Mouse (Mus musculus) kidney, embryonic 15.5 days (tissue): ENCODE data around the gene Klk15. TPM values are rescaled to one million over a fixed set of nuclear protein-coding genes. Genes with fewer than 3 reads are reported as not detected.

Experiments used
- ATAC-seq: fragments of 200-750 bp; cut with Nextera tagmentation; replicated peaks from 2 replicates; pipeline ENCODE4 v1.8.0; 2017; ENCODE audit warnings: moderate TSS enrichment; ENCODE audit not compliant: low FRiP score
- H3K27ac ChIP-seq: fragments of 300-500 bp; sonication (generic); 2 replicates; pipeline ENCODE4 v1.5.1; 2015; ENCODE audit warnings: mild to moderate bottlenecking, inconsistent platforms
- H3K27me3 ChIP-seq: fragments of 300-500 bp; sonication (generic); 2 replicates; pipeline ENCODE4 v1.6.1; 2015; ENCODE audit warnings: inconsistent platforms
- H3K36me3 ChIP-seq: fragments of 300-500 bp; sonication (generic); 2 replicates; pipeline ENCODE4 v1.6.1; 2015; ENCODE audit warnings: inconsistent platforms
- H3K4me1 ChIP-seq: fragments of 300-500 bp; sonication (generic); 2 replicates; pipeline ENCODE4 v1.6.1; 2015; ENCODE audit warnings: inconsistent platforms
- H3K4me2 ChIP-seq: fragments of 300-500 bp; sonication (generic); 2 replicates; pipeline ENCODE4 v1.6.1; 2015; ENCODE audit warnings: moderate library complexity, mild to moderate bottlenecking, inconsistent platforms
- H3K4me3 ChIP-seq: fragments of 300-500 bp; sonication (generic); replicated peaks from 2 replicates; pipeline ENCODE4 v1.5.1; 2015; ENCODE audit warnings: mild to moderate bottlenecking, inconsistent platforms
- H3K9ac ChIP-seq: fragments of 300-500 bp; sonication (generic); 2 replicates; pipeline ENCODE4 v1.6.1; 2015; ENCODE audit warnings: mild to moderate bottlenecking, inconsistent platforms
- H3K9me3 ChIP-seq: fragments of 300-500 bp; sonication (generic); replicated peaks from 2 replicates; pipeline ENCODE4 v1.6.1; 2016; ENCODE audit warnings: inconsistent platforms
- WGBS: fragments of 180-500 bp; shearing (Covaris S2); methylation state at CpG from one replicate; pipeline ENCODE4 v1.1.7; 2015; ENCODE audit warnings: mixed read lengths; 5-methylcytosine and 5-hydroxymethylcytosine counted together
- polyA plus RNA-seq: library from polyadenylated mRNA; unstranded; fragments of >200 nt; fragmentation: Nextera tagmentation; extraction: Ambion mirVana; gene quantifications from 2 replicates; pipeline ENCODE4 v1.2.1, GENCODE M21; 2015

Gene Klk15
- not detected in 2 replicates for polyA plus RNA-seq

- ATAC-seq: no peak
- WGBS: 87% methylated on average over 3 of the region's 3 CpGs
- Histone ChIP-seq H3K9me3 (no peaks in the 10 kb centered on the region), H3K4me2 (no peak within 1 kb of the TSS), H3K27ac (no peak within 1 kb of the TSS), H3K4me3 (no peak within 1 kb of the TSS), H3K9ac (no peak within 1 kb of the TSS), H3K36me3 (no peaks in the 10 kb centered on the region), H3K4me1 (0 out of 2 replicates have a peak, but pooled peaks cover 5% of the 10 kb centered on the region), H3K27me3 (no peaks in the 10 kb centered on the region)
These were observed at the start of gene Klk15 for GRCm38 (mm10) chr7:43933440-43933839. TSS of gene Klk15 (plus strand) at chr7:43933740.

- H3K4me2 ChIP-seq: no peak overlapping the region
- H3K27me3 ChIP-seq: no peaks in the 10 kb centered on the region
- no peaks in the 10 kb centered on the region for H3K9me3 ChIP-seq
- WGBS: 51% methylated on average over 5 of the region's 5 CpGs
- ATAC-seq: no peak
- no peak overlapping the region for H3K4me3 ChIP-seq
- no peaks in the 10 kb centered on the region for H3K36me3 ChIP-seq
- H3K9ac ChIP-seq: no peak overlapping the region
- no peaks in the 10 kb centered on the region for H3K4me1 ChIP-seq
- no peak overlapping the region for H3K27ac ChIP-seq
These were observed 42.2 kb upstream of the Klk15 start for GRCm38 (mm10) chr7:43891365-43891764.

GRCm38 (mm10) chr7:43891788-43892187 is 41.8 kb upstream of the Klk15 start:
- Histone ChIP-seq H3K4me3 (no peak overlapping the region), H3K27me3 (no peaks in the 10 kb centered on the region), H3K36me3 (no peaks in the 10 kb centered on the region), H3K9me3 (no peaks in the 10 kb centered on the region), H3K4me2 (no peak overlapping the region), H3K4me1 (no peaks in the 10 kb centered on the region), H3K9ac (no peak overlapping the region), H3K27ac (no peak overlapping the region)
- ATAC-seq: no peak
- WGBS: 50% methylated on average over 3 of the region's 3 CpGs

- Histone ChIP-seq H3K27me3 (no peaks in the 10 kb centered on the region), H3K27ac (no peak overlapping the region), H3K4me2 (no peak overlapping the region), H3K36me3 (no peaks in the 10 kb centered on the region), H3K4me1 (no peaks in the 10 kb centered on the region), H3K9ac (no peak overlapping the region), H3K9me3 (no peaks in the 10 kb centered on the region), H3K4me3 (no peak overlapping the region)
- peak; percentile 97 for ATAC-seq
- WGBS: 5% methylated on average over 1 of the region's 1 CpGs
These were observed 38.7 kb upstream of the Klk15 start for GRCm38 (mm10) chr7:43894836-43895235.

GRCm38 (mm10) chr7:43914821-43915220 is 18.7 kb upstream of the Klk15 start:
- H3K9me3 ChIP-seq: no peaks in the 10 kb centered on the region
- H3K4me1 ChIP-seq: 0 out of 2 replicates have a peak, but pooled peaks cover 3% of the 10 kb centered on the region
- H3K4me2 ChIP-seq: no peak overlapping the region
- H3K36me3 ChIP-seq: no peaks in the 10 kb centered on the region
- no peak overlapping the region for H3K4me3 ChIP-seq
- no peak overlapping the region for H3K27ac ChIP-seq
- H3K27me3 ChIP-seq: no peaks in the 10 kb centered on the region
- no peak for ATAC-seq
- 64% methylated on average over 9 of the region's 9 CpGs for WGBS
- no peak overlapping the region for H3K9ac ChIP-seq

GRCm38 (mm10) chr7:43918426-43918825 is 15.1 kb upstream of the Klk15 start:
- no peaks in the 10 kb centered on the region for H3K27me3 ChIP-seq
- no peak for ATAC-seq
- 0 out of 2 replicates have a peak, but pooled peaks cover 3% of the 10 kb centered on the region for H3K4me1 ChIP-seq
- H3K36me3 ChIP-seq: no peaks in the 10 kb centered on the region
- H3K4me3 ChIP-seq: no peak overlapping the region
- H3K4me2 ChIP-seq: no peak overlapping the region
- no peak overlapping the region for H3K27ac ChIP-seq
- no peak overlapping the region for H3K9ac ChIP-seq
- H3K9me3 ChIP-seq: no peaks in the 10 kb centered on the region
- 71% methylated on average over 13 of the region's 13 CpGs for WGBS

GRCm38 (mm10) chr7:43918871-43919270 is 14.7 kb upstream of the Klk15 start:
- no peak overlapping the region for H3K27ac ChIP-seq
- 74% methylated on average over 8 of the region's 8 CpGs for WGBS
- no peak for ATAC-seq

GRCm38 (mm10) chr7:43919559-43920451 is 13.7 kb upstream of the Klk15 start:
- Histone ChIP-seq H3K27ac (no peak overlapping the region), H3K9me3 (no peaks in the 10 kb centered on the region), H3K36me3 (no peaks in the 10 kb centered on the region), H3K4me3 (no peak overlapping the region), H3K4me2 (no peak overlapping the region), H3K27me3 (no peaks in the 10 kb centered on the region), H3K9ac (no peak overlapping the region), H3K4me1 (0 out of 2 replicates have a peak, but pooled peaks cover 3% of the 10 kb centered on the region)
- 30% methylated on average over 14 of the region's 14 CpGs for WGBS
- ATAC-seq: peak; percentile 89

More at GRCm38 (mm10) chr7:43918871-43919270, 14.7 kb upstream of the Klk15 start:
- no peaks in the 10 kb centered on the region for H3K27me3 ChIP-seq
- H3K4me1 ChIP-seq: 0 out of 2 replicates have a peak, but pooled peaks cover 3% of the 10 kb centered on the region
- H3K36me3 ChIP-seq: no peaks in the 10 kb centered on the region
- no peak overlapping the region for H3K4me2 ChIP-seq
- H3K4me3 ChIP-seq: no peak overlapping the region
- H3K9ac ChIP-seq: no peak overlapping the region
- no peaks in the 10 kb centered on the region for H3K9me3 ChIP-seq

GRCm38 (mm10) chr7:43920582-43920981 is 13.0 kb upstream of the Klk15 start:
- no peak overlapping the region for H3K27ac ChIP-seq
- H3K36me3 ChIP-seq: no peaks in the 10 kb centered on the region
- no peak for ATAC-seq
- WGBS: 92% methylated on average over 3 of the region's 3 CpGs
- no peaks in the 10 kb centered on the region for H3K9me3 ChIP-seq
- H3K4me2 ChIP-seq: no peak overlapping the region
- no peaks in the 10 kb centered on the region for H3K27me3 ChIP-seq
- H3K9ac ChIP-seq: no peak overlapping the region
- H3K4me3 ChIP-seq: no peak overlapping the region
- H3K4me1 ChIP-seq: 0 out of 2 replicates have a peak, but pooled peaks cover 3% of the 10 kb centered on the region

- H3K9ac ChIP-seq: no peak overlapping the region
- no peaks in the 10 kb centered on the region for H3K9me3 ChIP-seq
These were observed 12.5 kb upstream of the Klk15 start for GRCm38 (mm10) chr7:43921087-43921486.

GRCm38 (mm10) chr7:43921941-43922340 is 11.6 kb upstream of the Klk15 start:
- Histone ChIP-seq H3K9ac (no peak overlapping the region), H3K9me3 (no peaks in the 10 kb centered on the region), H3K4me1 (0 out of 2 replicates have a peak, but pooled peaks cover 3% of the 10 kb centered on the region), H3K27me3 (no peaks in the 10 kb centered on the region), H3K4me3 (no peak overlapping the region), H3K36me3 (no peaks in the 10 kb centered on the region), H3K27ac (no peak overlapping the region), H3K4me2 (no peak overlapping the region)
- ATAC-seq: no peak
- 75% methylated on average over 2 of the region's 2 CpGs for WGBS

More at GRCm38 (mm10) chr7:43921087-43921486, 12.5 kb upstream of the Klk15 start:
- ATAC-seq: no peak
- Histone ChIP-seq H3K36me3 (no peaks in the 10 kb centered on the region), H3K4me1 (0 out of 2 replicates have a peak, but pooled peaks cover 3% of the 10 kb centered on the region), H3K27ac (no peak overlapping the region), H3K4me2 (no peak overlapping the region), H3K27me3 (no peaks in the 10 kb centered on the region), H3K4me3 (no peak overlapping the region)
- WGBS: 84% methylated on average over 6 of the region's 6 CpGs

- 73% methylated on average over 5 of the region's 5 CpGs for WGBS
- Histone ChIP-seq H3K27ac (no peak overlapping the region), H3K9me3 (no peaks in the 10 kb centered on the region), H3K4me3 (no peak overlapping the region), H3K9ac (no peak overlapping the region), H3K4me2 (no peak overlapping the region), H3K27me3 (no peaks in the 10 kb centered on the region), H3K36me3 (no peaks in the 10 kb centered on the region), H3K4me1 (no peaks in the 10 kb centered on the region)
- no peak for ATAC-seq
These were observed 7.6 kb upstream of the Klk15 start for GRCm38 (mm10) chr7:43925985-43926384.
